Mouse (Mus musculus) G1E (cell line): ENCODE data around the gene Gps1. TPM values are rescaled to one million over a fixed set of nuclear protein-coding genes. Genes with fewer than 3 reads are reported as not detected.

Experiments used
- ATAC-seq: 2 replicates; pipeline ENCODE4 v1.8.0; 2016; ENCODE audit warnings: mild to moderate bottlenecking; ENCODE audit not compliant: insufficient number of reproducible peaks, poor library complexity, low FRiP score, severe bottlenecking; ENCODE audit errors: extremely low read depth
- DNase-seq: peaks from one replicate; pipeline ENCODE4 v3.0.0; 2012; ENCODE audit warnings: low spot score
- H3K27me3 ChIP-seq: 2 replicates; pipeline ENCODE4 v1.6.1; 2012; ENCODE audit warnings: mild to moderate bottlenecking, low read length, inconsistent platforms; ENCODE audit not compliant: insufficient read depth
- H3K36me3 ChIP-seq: replicated peaks from 2 replicates; pipeline ENCODE3; 2012; ENCODE audit warnings: mild to moderate bottlenecking, inconsistent platforms
- H3K4me1 ChIP-seq: 2 replicates; pipeline ENCODE4 v1.6.1; 2012; ENCODE audit warnings: low read depth, low read length, inconsistent platforms, mixed read lengths; ENCODE audit not compliant: insufficient read depth
- H3K4me3 ChIP-seq: 2 replicates; pipeline ENCODE4 v1.5.1; 2012; ENCODE audit warnings: low read depth, mild to moderate bottlenecking, inconsistent platforms, low read length, moderate library complexity, mixed read lengths
- H3K9me3 ChIP-seq: replicated peaks from 2 replicates; pipeline ENCODE4 v1.6.1; 2012; ENCODE audit warnings: inconsistent platforms
- CTCF ChIP-seq: IDR thresholded peaks from 2 replicates; pipeline ENCODE4 v1.5.1; 2012; ENCODE audit warnings: low read depth, low read length, inconsistent platforms, mixed read lengths
- GATA1 ChIP-seq: IDR thresholded peaks from 2 replicates; pipeline ENCODE4 v1.6.1; 2012; ENCODE audit warnings: borderline replicate concordance, low read length, inconsistent platforms, mixed read lengths
- GATA2 ChIP-seq: IDR thresholded peaks from 2 replicates; pipeline ENCODE4 v1.6.1; 2012; ENCODE audit warnings: low read depth, low read length, inconsistent platforms, borderline replicate concordance
- POLR2AphosphoS5 ChIP-seq: IDR thresholded peaks from 2 replicates; pipeline ENCODE4 v1.6.1; 2012; ENCODE audit warnings: low read depth, low read length, inconsistent platforms; ENCODE audit not compliant: insufficient replicate concordance
- TAL1 ChIP-seq: conservative IDR thresholded peaks from 2 replicates; pipeline ENCODE4 v1.6.1; 2012; ENCODE audit warnings: low read depth, low read length, inconsistent platforms, mixed read lengths
- polyA plus RNA-seq: library from polyadenylated mRNA; stranded (reverse); fragments of >175 nt; gene quantifications from 2 replicates; pipeline ENCODE4 v1.2.3, GENCODE M21; 2012
- total RNA-seq, 2 experiments: library from RNA; stranded (forward) in 1 of 2; stranded (reverse) in 1 of 2; fragments of 200-1000 nt in 1 of 2; fragments of >200 nt in 1 of 2; fragmentation: Nextera tagmentation in 1 of 2; gene quantifications; 2 replicates each; pipeline ENCODE4 v1.2.3; 2014 to 2017

Gene Gps1
- total and polyA plus RNA-seq, 3 experiments: 66.5 to 110 (median 109) TPM

- H3K4me1 ChIP-seq: peaks cover 19% of the 10 kb centered on the region
- ATAC-seq (no peak), DNase-seq (no peak)
- no peaks in the 10 kb centered on the region for H3K27me3 ChIP-seq
- H3K4me3 ChIP-seq: no peak overlapping the region
- peaks cover 59% of the 10 kb centered on the region for H3K36me3 ChIP-seq
- no peak; the same call in 1 of the 2 replicates for TF ChIP-seq POLR2AphosphoS5
- TF ChIP-seq GATA1: no peak
- no peak for TF ChIP-seq TAL1
- no peaks in the 10 kb centered on the region for H3K9me3 ChIP-seq
These were observed 21.6 kb downstream of the Gps1 start for GRCm38 (mm10) chr11:120805375-120806298.

DNA sequence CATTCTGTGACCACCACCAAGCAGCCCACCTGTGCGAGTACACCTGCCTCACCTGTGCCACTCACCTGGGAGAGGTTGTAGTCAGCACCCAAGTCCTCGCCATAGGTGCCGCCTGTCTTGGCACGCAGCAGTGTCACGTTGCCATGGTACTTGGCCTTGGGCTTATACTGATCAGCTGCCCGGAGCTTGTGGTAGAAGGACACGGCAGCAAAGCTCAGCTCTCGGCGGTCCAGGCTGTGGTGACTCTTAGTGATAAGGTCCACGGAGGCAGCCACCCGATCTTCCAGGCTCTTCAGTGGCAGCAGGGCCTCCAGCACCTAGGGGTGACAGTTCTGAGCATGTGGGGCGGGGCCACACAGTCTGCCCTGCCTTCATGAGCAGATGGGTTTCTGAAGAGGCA, 23.9 kb downstream of the Gps1 start:
- no peaks in the 10 kb centered on the region for H3K9me3 ChIP-seq
- DNase-seq: no peak
- no peaks in the 10 kb centered on the region for H3K27me3 ChIP-seq
- TF ChIP-seq GATA1: no peak
- TF ChIP-seq CTCF: no peak
- no peak for TF ChIP-seq POLR2AphosphoS5
- no peak for TF ChIP-seq TAL1
- no peak for TF ChIP-seq GATA2
- peaks cover 83% of the 10 kb centered on the region for H3K36me3 ChIP-seq
- H3K4me3 ChIP-seq: no peak overlapping the region
- peaks cover 33% of the 10 kb centered on the region for H3K4me1 ChIP-seq
- ATAC-seq: no peak

DNA sequence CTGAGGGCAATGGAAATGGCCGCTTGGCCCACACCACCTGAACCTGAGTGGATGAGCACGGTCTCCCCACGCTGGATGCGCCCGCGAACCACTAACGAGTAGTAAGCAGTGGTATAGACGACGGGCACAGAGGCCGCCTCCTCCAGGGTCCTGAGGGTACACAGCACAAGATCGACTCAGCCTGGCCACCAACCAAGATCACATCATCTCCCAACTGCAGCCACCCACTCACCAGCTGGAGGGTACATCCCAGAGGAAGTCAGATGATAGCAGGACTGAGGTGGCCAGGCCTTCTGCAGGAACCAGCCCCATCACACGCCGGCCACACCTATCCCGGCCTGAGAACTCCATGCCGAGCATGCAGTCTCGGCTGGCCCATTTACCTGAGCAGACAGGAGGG, 28.0 kb downstream of the Gps1 start:
- no peak for ATAC-seq
- Histone ChIP-seq H3K36me3 (peaks cover 100% of the 10 kb centered on the region), H3K4me3 (peak overlapping the region; percentile 14; the same call in 1 of the 2 replicates), H3K9me3 (no peaks in the 10 kb centered on the region), H3K27me3 (no peaks in the 10 kb centered on the region), H3K4me1 (peaks cover 65% of the 10 kb centered on the region)
- TF ChIP-seq POLR2AphosphoS5: no peak
- no peak for DNase-seq

GRCm38 (mm10) chr11:120817358-120817757, 33.3 kb downstream of the Gps1 start:
- no peaks in the 10 kb centered on the region for H3K9me3 ChIP-seq
- no peak overlapping the region for H3K4me3 ChIP-seq
- H3K4me1 ChIP-seq: peaks cover 89% of the 10 kb centered on the region
- DNase-seq: no peak
- TF ChIP-seq POLR2AphosphoS5 (no peak), GATA2 (no peak), CTCF (no peak), TAL1 (no peak), GATA1 (no peak)
- H3K36me3 ChIP-seq: peaks cover 100% of the 10 kb centered on the region
- no peak for ATAC-seq
- H3K27me3 ChIP-seq: no peaks in the 10 kb centered on the region

GRCm38 (mm10) chr11:120818251-120818650, 34.2 kb downstream of the Gps1 start:
- Histone ChIP-seq H3K4me3 (no peak overlapping the region), H3K27me3 (no peaks in the 10 kb centered on the region), H3K9me3 (no peaks in the 10 kb centered on the region), H3K4me1 (peaks cover 93% of the 10 kb centered on the region), H3K36me3 (peaks cover 100% of the 10 kb centered on the region)
- DNase-seq: no peak
- TF ChIP-seq CTCF (no peak), GATA2 (no peak), TAL1 (no peak), GATA1 (no peak), POLR2AphosphoS5 (no peak)
- ATAC-seq: no peak

DNA sequence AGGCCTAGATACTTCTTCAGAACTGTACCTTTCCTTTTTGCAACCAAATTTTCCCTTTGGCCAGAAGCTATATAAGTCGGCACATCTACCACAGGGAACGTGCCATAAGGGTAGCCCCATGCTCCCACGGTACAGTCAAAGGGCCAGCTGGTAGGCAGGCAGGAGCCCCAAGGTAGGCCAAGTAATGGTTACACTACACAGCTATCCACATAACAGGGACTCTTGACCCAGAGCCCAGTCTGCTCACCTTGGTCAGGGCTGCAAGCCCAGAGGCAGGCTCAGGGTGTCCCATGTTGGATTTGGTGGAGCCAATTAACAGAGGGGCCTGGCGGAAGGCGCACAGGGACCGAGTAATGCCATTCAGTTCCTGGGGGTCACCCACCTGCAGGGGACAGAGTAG, 35.5 kb downstream of the Gps1 start:
- DNase-seq: no peak
- H3K27me3 ChIP-seq: no peaks in the 10 kb centered on the region
- no peak for ATAC-seq
- peaks cover 89% of the 10 kb centered on the region for H3K36me3 ChIP-seq
- TF ChIP-seq CTCF: no peak
- TF ChIP-seq GATA2: no peak
- TF ChIP-seq POLR2AphosphoS5: no peak
- no peak for TF ChIP-seq TAL1
- no peak for TF ChIP-seq GATA1
- no peak overlapping the region for H3K4me3 ChIP-seq
- H3K4me1 ChIP-seq: peaks cover 87% of the 10 kb centered on the region
- no peaks in the 10 kb centered on the region for H3K9me3 ChIP-seq

DNA sequence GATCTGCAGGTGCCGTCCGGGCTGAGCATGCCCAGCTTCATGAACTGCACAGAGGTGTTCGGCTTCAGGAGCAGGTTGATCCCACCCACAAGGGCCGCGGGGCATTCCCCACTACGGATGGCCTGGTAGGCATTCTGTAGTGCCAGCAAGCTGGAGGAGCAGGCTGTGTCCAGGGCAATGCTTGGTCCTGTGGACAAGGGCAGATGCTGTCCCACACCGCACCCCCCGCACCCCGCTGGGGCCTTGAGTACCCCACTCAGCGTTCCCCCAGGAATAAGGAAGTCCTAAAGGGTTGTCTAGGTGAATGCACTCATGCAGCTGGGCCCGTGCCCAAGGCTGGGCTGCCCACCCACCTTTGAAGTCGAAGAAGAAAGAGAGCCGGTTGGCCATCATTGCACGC, 36.5 kb downstream of the Gps1 start:
- TF ChIP-seq TAL1 (no peak), POLR2AphosphoS5 (no peak), GATA2 (no peak), CTCF (no peak), GATA1 (no peak)
- peaks cover 88% of the 10 kb centered on the region for H3K4me1 ChIP-seq
- ATAC-seq (no peak), DNase-seq (no peak)
- peak overlapping the region; percentile 85; the same call in 1 of the 2 replicates for H3K4me3 ChIP-seq
- peaks cover 79% of the 10 kb centered on the region for H3K36me3 ChIP-seq
- H3K27me3 ChIP-seq: no peaks in the 10 kb centered on the region
- no peaks in the 10 kb centered on the region for H3K9me3 ChIP-seq
